Mouse (Mus musculus): ENCODE results near the gene Gabrr3. TPM values are rescaled to one million over a fixed set of nuclear protein-coding genes. Genes with fewer than 3 reads are reported as not detected.
A peak's percentile ranks its signal among the peaks of the same experiment; 100 is the strongest.

The Gabrr3 gene
- polyA plus RNA-seq, 1 experiment from 2014 or later = 0.04 TPM

DNA sequence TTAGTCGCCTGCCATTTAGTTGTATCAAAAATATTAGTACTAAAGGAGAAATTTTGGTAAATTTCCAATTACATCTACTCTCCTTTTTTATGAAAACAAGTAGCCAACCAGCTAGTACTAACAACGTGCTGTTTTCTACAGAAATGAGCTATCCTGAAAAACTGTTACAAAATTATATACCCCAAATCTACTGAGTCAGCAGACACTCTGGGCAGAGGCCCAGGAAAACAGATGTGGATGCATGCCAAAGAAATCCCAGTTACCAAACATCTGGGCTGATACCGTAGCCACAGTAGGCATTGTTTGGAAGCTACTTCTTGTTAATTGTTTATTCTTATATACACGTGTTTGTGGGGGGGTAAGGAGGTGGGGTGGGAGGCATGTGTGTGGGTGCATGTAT is 6.3 kb downstream of the Gabrr3 start:
- Histone ChIP-seq H3K27ac (ENCODE audit: low read depth, low read length) (no peak overlapping the region), H3K27me3 (ENCODE audit: control insufficient read depth, insufficient read depth, low read length) (no peaks in the 10 kb centered on the region), H3K36me3 (ENCODE audit: control insufficient read depth, insufficient read depth, low read length) (no peaks in the 10 kb centered on the region), H3K4me3 (ENCODE audit: low read depth, low read length) (no peak overlapping the region), H3K9ac (replicated peaks; ENCODE audit: low read depth, low read length) (no peak overlapping the region), H3K4me1 (ENCODE audit: control insufficient read depth, insufficient read depth, low read length) (no peaks in the 10 kb centered on the region), H3K9me3 (ENCODE audit: control insufficient read depth, low read length) (no peaks in the 10 kb centered on the region), H3K4me2 (ENCODE audit: low read depth, low read length) (no peak overlapping the region)
- 62% methylated on average over 4 of the region's 4 CpGs for WGBS
- ATAC-seq (ENCODE audit: low read depth) = no peak

DNA sequence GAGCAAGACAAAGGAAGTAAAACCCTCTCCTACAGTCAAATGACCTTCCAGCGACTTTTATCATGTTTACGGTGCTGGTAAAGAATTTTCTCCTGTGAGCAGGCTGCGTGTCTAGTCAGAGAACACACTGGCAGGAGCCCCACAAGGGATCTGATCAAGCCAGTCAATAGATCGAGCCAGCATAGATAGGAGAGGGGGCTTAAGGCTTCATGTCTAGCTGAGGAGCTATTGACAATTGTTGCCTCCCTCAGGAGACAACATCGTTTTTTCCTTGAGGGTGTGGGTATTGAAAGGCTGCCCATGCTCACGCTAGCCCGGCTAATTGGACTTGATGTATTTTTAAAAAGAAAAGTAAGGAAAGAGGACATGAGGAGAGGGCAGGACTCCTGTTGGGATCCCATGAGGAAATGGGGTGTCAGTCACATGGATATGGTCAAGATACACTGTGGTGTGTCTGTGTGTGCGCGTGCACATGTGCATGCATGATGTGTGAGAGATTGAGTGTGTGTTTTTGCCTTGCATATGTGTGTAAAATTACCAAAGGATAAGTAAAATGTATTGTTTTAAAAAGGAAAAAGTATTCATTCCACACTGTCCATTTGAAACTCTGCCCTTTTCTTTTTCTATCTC is 13.2 kb downstream of the Gabrr3 start:
- H3K9me3 ChIP-seq (ENCODE audit: control insufficient read depth, low read length) = no peaks in the 10 kb centered on the region
- H3K27ac ChIP-seq (ENCODE audit: low read depth, low read length) = no peak overlapping the region
- 58% methylated on average over 9 of the region's 9 CpGs for WGBS
- H3K36me3 ChIP-seq (ENCODE audit: control insufficient read depth, insufficient read depth, low read length) = no peaks in the 10 kb centered on the region
- no peak overlapping the region for H3K4me2 ChIP-seq (ENCODE audit: low read depth, low read length)
- no peaks in the 10 kb centered on the region for H3K27me3 ChIP-seq (ENCODE audit: control insufficient read depth, insufficient read depth, low read length)
- H3K4me3 ChIP-seq (ENCODE audit: low read depth, low read length) = no peak overlapping the region
- H3K4me1 ChIP-seq (ENCODE audit: control insufficient read depth, insufficient read depth, low read length) = peaks cover 4% of the 10 kb centered on the region; the same call in 1 of the 2 replicates
- ATAC-seq (ENCODE audit: low read depth) = no peak; the same call in 1 of the 2 replicates
- no peak overlapping the region for H3K9ac ChIP-seq (replicated peaks; ENCODE audit: low read depth, low read length)

DNA sequence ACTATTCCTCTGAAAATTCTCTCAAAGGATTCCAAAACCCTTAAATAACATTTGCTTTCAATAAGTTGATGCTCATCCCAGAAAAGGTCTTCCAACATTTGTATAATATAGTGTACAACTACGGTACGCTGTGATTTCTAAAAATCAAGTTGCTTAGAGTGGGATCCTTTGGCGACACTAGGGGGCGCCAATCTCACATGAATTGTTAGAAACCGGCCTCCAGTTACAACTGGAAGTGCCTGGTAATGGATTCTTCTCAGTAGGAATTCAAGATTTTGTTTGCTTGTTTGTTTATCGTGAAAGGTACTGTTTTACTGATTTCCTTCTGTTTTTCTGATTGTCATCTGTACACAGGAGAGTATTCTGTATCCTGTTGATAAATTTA is 13.7 kb downstream of the Gabrr3 start:
- 12% methylated on average over 6 of the region's 6 CpGs for WGBS

DNA sequence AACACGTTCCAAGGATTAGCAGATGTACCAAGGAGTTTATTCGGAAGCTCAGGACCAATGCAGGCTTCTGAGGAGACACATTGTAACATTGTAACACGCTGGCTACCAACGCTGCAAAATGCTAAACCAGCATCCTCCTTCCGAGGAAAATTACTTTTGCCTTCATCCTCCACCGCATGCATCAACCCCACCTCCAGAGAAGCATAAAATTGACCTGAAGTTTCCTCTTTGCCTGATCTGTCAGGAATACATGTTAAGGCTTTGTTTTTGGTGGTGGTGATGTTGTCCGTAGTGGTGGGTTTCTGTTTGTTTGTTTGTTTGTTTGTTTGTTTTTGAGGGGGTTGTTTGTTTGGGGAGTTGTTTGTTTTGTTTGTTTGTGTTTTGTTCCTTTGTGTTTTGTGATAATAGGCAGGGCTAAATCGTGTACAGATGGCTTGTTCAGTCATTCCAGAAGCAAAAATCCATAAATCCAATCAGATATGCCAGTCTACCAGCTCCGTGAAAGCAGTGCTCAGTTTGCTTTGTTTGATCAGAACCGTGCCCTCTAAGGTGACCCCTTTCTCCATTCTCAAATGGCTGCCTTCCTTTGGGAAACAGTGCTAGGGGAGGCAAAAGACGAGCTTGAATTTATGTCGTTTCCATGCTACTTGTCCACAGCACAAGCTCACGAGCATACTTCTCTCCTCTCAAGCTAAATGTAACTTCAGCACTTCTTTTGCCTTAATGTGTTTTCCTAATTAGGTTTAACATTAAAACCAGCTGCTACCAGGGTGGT is 14.6 kb downstream of the Gabrr3 start:
- H3K4me3 ChIP-seq (ENCODE audit: low read depth, low read length) = no peak overlapping the region
- H3K9me3 ChIP-seq (ENCODE audit: control insufficient read depth, low read length) = no peaks in the 10 kb centered on the region
- no peak overlapping the region for H3K4me2 ChIP-seq (ENCODE audit: low read depth, low read length)
- no peaks in the 10 kb centered on the region for H3K27me3 ChIP-seq (ENCODE audit: control insufficient read depth, insufficient read depth, low read length)
- no peak overlapping the region for H3K9ac ChIP-seq (replicated peaks; ENCODE audit: low read depth, low read length)
- peak; percentile 58; the same call in 1 of the 2 replicates for ATAC-seq (ENCODE audit: low read depth)
- no peak overlapping the region for H3K27ac ChIP-seq (ENCODE audit: low read depth, low read length)
- H3K4me1 ChIP-seq (ENCODE audit: control insufficient read depth, insufficient read depth, low read length) = peaks cover 4% of the 10 kb centered on the region; the same call in 1 of the 2 replicates
- no peaks in the 10 kb centered on the region for H3K36me3 ChIP-seq (ENCODE audit: control insufficient read depth, insufficient read depth, low read length)
- 21% methylated on average over 13 of the region's 13 CpGs for WGBS

More for the DNA sequence above, 13.7 kb downstream of the Gabrr3 start:
- H3K4me2 ChIP-seq (ENCODE audit: low read depth, low read length) = no peak overlapping the region
- H3K36me3 ChIP-seq (ENCODE audit: control insufficient read depth, insufficient read depth, low read length) = no peaks in the 10 kb centered on the region
- ATAC-seq (ENCODE audit: low read depth) = peak; percentile 77; the same call in 1 of the 2 replicates
- no peaks in the 10 kb centered on the region for H3K27me3 ChIP-seq (ENCODE audit: control insufficient read depth, insufficient read depth, low read length)
- H3K9ac ChIP-seq (replicated peaks; ENCODE audit: low read depth, low read length) = no peak overlapping the region
- no peaks in the 10 kb centered on the region for H3K9me3 ChIP-seq (ENCODE audit: control insufficient read depth, low read length)
- peaks cover 4% of the 10 kb centered on the region; the same call in 1 of the 2 replicates for H3K4me1 ChIP-seq (ENCODE audit: control insufficient read depth, insufficient read depth, low read length)
- no peak overlapping the region for H3K27ac ChIP-seq (ENCODE audit: low read depth, low read length)
- H3K4me3 ChIP-seq (ENCODE audit: low read depth, low read length) = no peak overlapping the region

DNA sequence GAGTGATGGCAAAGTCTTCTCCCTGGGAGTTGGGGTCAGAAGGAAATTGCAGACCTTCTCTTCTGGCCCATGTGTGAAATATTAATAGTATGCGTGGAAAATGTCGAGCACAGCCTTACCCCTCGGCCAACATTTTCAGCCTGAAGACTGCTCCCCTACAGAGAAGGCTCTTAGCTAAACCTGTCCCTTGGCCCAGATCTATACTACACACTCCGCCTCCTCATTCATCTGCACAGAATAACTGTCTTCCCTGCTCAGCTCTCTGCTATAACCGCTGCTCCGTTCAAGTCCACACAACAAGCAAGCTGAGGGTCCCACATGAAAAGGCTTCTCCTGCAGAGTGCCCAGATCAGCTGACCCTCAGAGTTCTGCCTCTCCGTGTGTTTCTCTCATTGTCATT is 20.8 kb downstream of the Gabrr3 start:
- H3K27me3 ChIP-seq (ENCODE audit: control insufficient read depth, insufficient read depth, low read length) = no peaks in the 10 kb centered on the region
- no peaks in the 10 kb centered on the region for H3K36me3 ChIP-seq (ENCODE audit: control insufficient read depth, insufficient read depth, low read length)
- H3K4me1 ChIP-seq (ENCODE audit: control insufficient read depth, insufficient read depth, low read length) = no peaks in the 10 kb centered on the region
- H3K9me3 ChIP-seq (ENCODE audit: control insufficient read depth, low read length) = no peaks in the 10 kb centered on the region
- no peak for ATAC-seq (ENCODE audit: low read depth)
- no peak overlapping the region for H3K4me2 ChIP-seq (ENCODE audit: low read depth, low read length)
- 56% methylated on average over 7 of the region's 7 CpGs for WGBS
- no peak overlapping the region for H3K9ac ChIP-seq (replicated peaks; ENCODE audit: low read depth, low read length)
- no peak overlapping the region for H3K27ac ChIP-seq (ENCODE audit: low read depth, low read length)
- H3K4me3 ChIP-seq (ENCODE audit: low read depth, low read length) = no peak overlapping the region

DNA sequence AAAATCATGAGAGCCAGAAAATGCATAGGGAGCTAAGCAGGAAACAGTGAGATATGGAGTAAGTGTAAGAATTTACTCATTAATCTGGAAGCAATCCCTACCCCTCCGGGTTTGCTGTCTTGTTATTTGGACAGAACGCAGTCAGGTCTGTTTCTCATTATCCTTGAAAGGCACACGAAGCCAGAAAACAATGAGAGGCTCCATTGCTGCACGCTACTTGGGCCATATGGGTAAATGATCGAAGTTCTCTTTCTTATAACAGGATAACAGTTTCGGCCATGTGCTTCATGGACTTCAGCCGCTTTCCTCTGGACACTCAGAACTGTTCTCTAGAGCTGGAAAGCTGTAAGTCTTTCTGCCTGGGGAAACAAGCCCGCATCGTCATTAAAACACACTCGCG is 26.0 kb downstream of the Gabrr3 start:
- Histone ChIP-seq H3K27me3 (ENCODE audit: control insufficient read depth, insufficient read depth, low read length) (no peaks in the 10 kb centered on the region), H3K36me3 (ENCODE audit: control insufficient read depth, insufficient read depth, low read length) (no peaks in the 10 kb centered on the region), H3K27ac (ENCODE audit: low read depth, low read length) (no peak overlapping the region), H3K4me3 (ENCODE audit: low read depth, low read length) (no peak overlapping the region), H3K4me1 (ENCODE audit: control insufficient read depth, insufficient read depth, low read length) (no peaks in the 10 kb centered on the region), H3K9ac (replicated peaks; ENCODE audit: low read depth, low read length) (no peak overlapping the region), H3K4me2 (ENCODE audit: low read depth, low read length) (no peak overlapping the region), H3K9me3 (ENCODE audit: control insufficient read depth, low read length) (no peaks in the 10 kb centered on the region)
- ATAC-seq (ENCODE audit: low read depth) = no peak
- WGBS = 66% methylated on average over 11 of the region's 11 CpGs

DNA sequence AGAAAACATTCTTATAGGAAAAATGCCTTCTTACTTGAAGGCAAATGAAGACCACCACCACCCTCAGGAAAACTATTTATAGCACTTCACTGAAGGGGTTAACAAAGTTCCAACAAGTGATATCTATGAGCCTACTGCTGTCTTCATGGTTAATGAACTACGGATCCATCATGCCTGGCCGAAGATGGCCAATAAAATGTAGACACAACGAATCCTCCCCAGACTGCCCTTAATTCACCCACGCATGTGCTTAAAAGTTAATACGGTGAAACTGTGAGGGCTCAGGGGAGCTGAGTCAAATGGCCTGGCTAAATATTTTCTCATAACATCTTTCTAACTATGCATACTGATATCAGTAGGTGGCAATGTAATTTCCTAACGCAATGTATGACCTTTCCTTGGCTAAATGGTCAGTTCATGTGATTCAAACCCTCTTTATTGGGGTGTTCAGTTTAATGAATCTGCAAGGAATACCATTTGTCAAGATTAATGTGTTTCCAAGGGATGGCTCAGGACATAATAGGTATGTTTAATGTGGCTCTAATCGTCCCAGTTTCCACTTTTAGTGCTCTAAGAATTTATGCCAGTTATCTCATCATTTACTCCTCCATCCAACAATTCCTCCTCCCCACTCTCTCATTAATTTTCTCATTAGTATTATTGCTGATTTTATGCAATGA is 37.9 kb downstream of the Gabrr3 start:
- peak; percentile 82; the same call in 1 of the 2 replicates for ATAC-seq (ENCODE audit: low read depth)

DNA sequence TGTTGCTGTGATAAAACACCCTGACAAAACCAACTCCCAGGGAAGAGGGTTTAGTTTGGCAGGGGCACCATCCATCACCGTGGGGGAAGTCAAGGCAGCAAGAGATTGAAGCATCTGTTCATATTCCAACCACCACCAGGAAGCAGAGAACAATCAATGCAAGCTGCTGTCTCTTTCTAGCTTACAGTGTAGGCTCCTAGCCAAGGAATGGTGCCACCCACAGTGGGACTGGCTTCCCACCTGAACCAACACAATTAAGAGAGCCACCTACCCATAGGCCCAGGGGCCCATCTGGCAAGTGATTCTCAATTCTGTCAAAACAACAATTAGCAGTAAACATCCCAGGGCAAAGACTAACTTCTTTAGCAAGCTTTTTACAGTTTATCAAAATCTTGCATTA is 41.0 kb downstream of the Gabrr3 start:
- Histone ChIP-seq H3K9ac (replicated peaks; ENCODE audit: low read depth, low read length) (no peak overlapping the region), H3K27me3 (ENCODE audit: control insufficient read depth, insufficient read depth, low read length) (no peaks in the 10 kb centered on the region), H3K9me3 (ENCODE audit: control insufficient read depth, low read length) (no peaks in the 10 kb centered on the region), H3K27ac (ENCODE audit: low read depth, low read length) (no peak overlapping the region), H3K36me3 (ENCODE audit: control insufficient read depth, insufficient read depth, low read length) (no peaks in the 10 kb centered on the region), H3K4me2 (ENCODE audit: low read depth, low read length) (no peak overlapping the region), H3K4me1 (ENCODE audit: control insufficient read depth, insufficient read depth, low read length) (no peaks in the 10 kb centered on the region), H3K4me3 (ENCODE audit: low read depth, low read length) (no peak overlapping the region)
- no peak for ATAC-seq (ENCODE audit: low read depth)
- 90% methylated on average over 1 of the region's 1 CpGs for WGBS

More for the DNA sequence above, 37.9 kb downstream of the Gabrr3 start:
- Histone ChIP-seq H3K4me2 (ENCODE audit: low read depth, low read length) (no peak overlapping the region), H3K27ac (ENCODE audit: low read depth, low read length) (no peak overlapping the region), H3K4me3 (ENCODE audit: low read depth, low read length) (no peak overlapping the region), H3K9me3 (ENCODE audit: control insufficient read depth, low read length) (no peaks in the 10 kb centered on the region), H3K27me3 (ENCODE audit: control insufficient read depth, insufficient read depth, low read length) (no peaks in the 10 kb centered on the region), H3K36me3 (ENCODE audit: control insufficient read depth, insufficient read depth, low read length) (no peaks in the 10 kb centered on the region), H3K4me1 (ENCODE audit: control insufficient read depth, insufficient read depth, low read length) (no peaks in the 10 kb centered on the region), H3K9ac (replicated peaks; ENCODE audit: low read depth, low read length) (no peak overlapping the region)
- WGBS = 47% methylated on average over 7 of the region's 7 CpGs

DNA sequence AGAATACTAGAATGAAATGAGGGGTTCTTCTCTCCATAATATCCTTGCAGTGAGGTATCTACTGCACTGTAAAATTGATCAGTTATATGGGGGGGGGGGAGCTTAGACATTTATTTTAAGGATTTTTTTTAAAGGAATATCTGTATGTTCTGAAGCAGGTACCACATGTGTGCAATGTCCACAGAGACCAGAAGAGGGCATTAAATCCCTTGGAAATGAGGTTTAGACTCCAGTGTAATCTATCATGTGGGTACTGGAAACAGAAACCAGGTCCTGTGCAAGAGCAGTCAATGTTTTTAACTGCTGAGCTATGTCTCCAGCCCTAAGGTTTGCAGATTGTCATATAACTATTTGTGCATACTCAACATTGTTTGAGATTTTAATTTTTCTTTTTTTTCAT is 42.0 kb downstream of the Gabrr3 start:
- ATAC-seq (ENCODE audit: low read depth) = no peak
- no peak overlapping the region for H3K9ac ChIP-seq (replicated peaks; ENCODE audit: low read depth, low read length)

More for the DNA sequence above, 42.0 kb downstream of the Gabrr3 start:
- no peak overlapping the region for H3K4me2 ChIP-seq (ENCODE audit: low read depth, low read length)
- no peaks in the 10 kb centered on the region for H3K36me3 ChIP-seq (ENCODE audit: control insufficient read depth, insufficient read depth, low read length)
- H3K4me3 ChIP-seq (ENCODE audit: low read depth, low read length) = no peak overlapping the region
- no peaks in the 10 kb centered on the region for H3K4me1 ChIP-seq (ENCODE audit: control insufficient read depth, insufficient read depth, low read length)
- no peaks in the 10 kb centered on the region for H3K9me3 ChIP-seq (ENCODE audit: control insufficient read depth, low read length)
- H3K27ac ChIP-seq (ENCODE audit: low read depth, low read length) = no peak overlapping the region
- no peaks in the 10 kb centered on the region for H3K27me3 ChIP-seq (ENCODE audit: control insufficient read depth, insufficient read depth, low read length)
